Mouse (Mus musculus) CH12.LX (cell line): ENCODE measurements around the gene Ctcfl. TPM values are rescaled to one million over a fixed set of nuclear protein-coding genes. Genes with fewer than 3 reads are reported as not detected.
A peak's percentile ranks its signal among the peaks of the same experiment; 100 is the strongest.

ENCODE experiments used
- DNase-seq: peaks from one replicate; pipeline ENCODE4 v3.0.0-alpha.2; 2013; ENCODE audit errors: extremely low read depth
- H3K27ac ChIP-seq: 2 replicates; pipeline ENCODE4 v1.5.1; 2012; ENCODE audit warnings: low read depth, mild to moderate bottlenecking, control low read depth, moderate library complexity; ENCODE audit not compliant: insufficient read depth
- H3K27me3 ChIP-seq: replicated peaks from 2 replicates; pipeline ENCODE3; 2012; ENCODE audit warnings: inconsistent platforms
- H3K36me3 ChIP-seq, 2 experiments: replicated peaks in 1 of 2; 2 replicates each; pipeline versions ENCODE3 to v1.6.1; 2012; ENCODE audit warnings: inconsistent platforms in 1 of 2, low read length in 1 of 2, mild to moderate bottlenecking in 1 of 2, mixed read lengths in 1 of 2, moderate library complexity in 1 of 2; ENCODE audit not compliant: control insufficient read depth in 1 of 2, insufficient read depth in 1 of 2
- H3K4me1 ChIP-seq, 2 experiments: 2 replicates each; pipeline ENCODE4 v1.6.1; 2012; ENCODE audit warnings: inconsistent platforms in 1 of 2, moderate library complexity in 1 of 2; ENCODE audit not compliant: insufficient read depth in 2 of 2, control insufficient read depth in 1 of 2
- H3K4me2 ChIP-seq: 2 replicates; pipeline ENCODE4 v1.6.1; 2012; ENCODE audit warnings: low read depth, mild to moderate bottlenecking, control low read depth; ENCODE audit not compliant: poor library complexity, insufficient read depth, severe bottlenecking
- H3K4me3 ChIP-seq, 3 experiments: fragments of 150-350 bp in 1 of 3; sonication (generic) in 1 of 3; replicated peaks in 1 of 3; 2 replicates each; pipeline versions ENCODE3 to v1.5.1; 2011 to 2012; ENCODE audit warnings: low read depth in 2 of 3, low read length in 2 of 3, mild to moderate bottlenecking in 2 of 3, moderate library complexity in 2 of 3, control low read depth in 1 of 3, improper control_type of control experiment in 1 of 3, inconsistent platforms in 1 of 3, mixed read lengths in 1 of 3; ENCODE audit not compliant: poor library complexity in 1 of 3
- H3K79me2 ChIP-seq: replicated peaks from 2 replicates; pipeline ENCODE4 v1.6.1; 2012; ENCODE audit warnings: mild to moderate bottlenecking, moderate library complexity; ENCODE audit not compliant: control insufficient read depth, poor library complexity, insufficient read depth, severe bottlenecking; ENCODE audit errors: extremely low read depth
- H3K9ac ChIP-seq: 2 replicates; pipeline ENCODE4 v1.6.1; 2012; ENCODE audit warnings: low read depth, mild to moderate bottlenecking, control low read depth, moderate library complexity; ENCODE audit not compliant: insufficient read depth
- H3K9me3 ChIP-seq: replicated peaks from 2 replicates; pipeline ENCODE3; 2012; ENCODE audit warnings: low read length, inconsistent platforms, mixed read lengths
- CHD1 ChIP-seq: IDR thresholded peaks from 2 replicates; pipeline ENCODE4 v1.6.1; 2012; ENCODE audit warnings: low read depth, low read length, improper control_type of control experiment, inconsistent platforms
- CTCF ChIP-seq, 2 experiments: IDR thresholded peaks in 1 of 2; conservative IDR thresholded peaks in 1 of 2; 2 replicates each; pipeline ENCODE4 v1.5.1; 2011 to 2012; ENCODE audit warnings: low read depth in 2 of 2, low read length in 2 of 2, improper control_type of control experiment in 1 of 2, inconsistent platforms in 1 of 2, mild to moderate bottlenecking in 1 of 2, moderate library complexity in 1 of 2
- EP300 ChIP-seq: IDR thresholded peaks from 2 replicates; pipeline ENCODE4 v1.6.1; 2011; ENCODE audit warnings: low read length, improper control_type of control experiment
- IRF4 ChIP-seq: IDR thresholded peaks from 2 replicates; pipeline ENCODE4 v1.6.1; 2014; ENCODE audit warnings: low read depth, mild to moderate bottlenecking, inconsistent platforms, low read length, improper control_type of control experiment
- JUN ChIP-seq: IDR thresholded peaks from 2 replicates; pipeline ENCODE4 v1.6.1; 2011; ENCODE audit warnings: low read depth, mild to moderate bottlenecking, low read length, improper control_type of control experiment, moderate library complexity; ENCODE audit not compliant: insufficient read depth
- KAT2A ChIP-seq: IDR thresholded peaks from 2 replicates; pipeline ENCODE4 v1.6.1; 2012; ENCODE audit warnings: low read length, improper control_type of control experiment, inconsistent platforms; ENCODE audit not compliant: insufficient replicate concordance
- MXI1 ChIP-seq: IDR thresholded peaks from 2 replicates; pipeline ENCODE4 v1.6.1; 2011; ENCODE audit warnings: mild to moderate bottlenecking, low read depth, low read length, improper control_type of control experiment
- POLR2A ChIP-seq: IDR thresholded peaks from 2 replicates; pipeline ENCODE4 v1.6.1; 2011; ENCODE audit warnings: low read depth, mild to moderate bottlenecking, improper control_type of control experiment, low read length
- POLR2AphosphoS2 ChIP-seq: IDR thresholded peaks from 2 replicates; pipeline ENCODE4 v1.6.1; 2011; ENCODE audit warnings: low read depth, low read length, improper control_type of control experiment
- RAD21 ChIP-seq: IDR thresholded peaks from 2 replicates; pipeline ENCODE4 v1.6.1; 2011; ENCODE audit warnings: low read depth, mild to moderate bottlenecking, low read length, improper control_type of control experiment, moderate library complexity
- SMC3 ChIP-seq: IDR thresholded peaks from 2 replicates; pipeline ENCODE4 v1.6.1; 2011; ENCODE audit warnings: low read depth, low read length, improper control_type of control experiment
- TBP ChIP-seq: conservative IDR thresholded peaks from 2 replicates; pipeline ENCODE4 v1.6.1; 2011; ENCODE audit warnings: low read depth, low read length, improper control_type of control experiment
- ZKSCAN1 ChIP-seq: IDR thresholded peaks from 2 replicates; pipeline ENCODE4 v1.6.1; 2012; ENCODE audit warnings: low read depth, inconsistent platforms, low read length, improper control_type of control experiment, borderline replicate concordance
- dilution Hi-C: fragments of 300-500 bp; cut with MboI; formaldehyde crosslinking; loops from 2 replicates; pipeline ENCODE4 v1.14.3; 2020; ENCODE audit warnings: low sequenced_read_pairs; ENCODE audit not compliant: extremely low pct_unique_long_range_greater_than_20kb, extremely low pct_ligation_motif_present
- in situ Hi-C: fragments of 300-500 bp; cut with MboI; formaldehyde crosslinking; loops from 3 replicates; pipeline ENCODE4 v1.14.3; 2019; ENCODE audit warnings: low sequenced_read_pairs, low pct_ligation_motif_present, low pct_unique_long_range_greater_than_20kb, mixed read lengths
- polyA plus RNA-seq: library from polyadenylated mRNA; unstranded; fragments of >175 nt; gene quantifications from 2 replicates; pipeline ENCODE4 v1.2.1, GENCODE M21; 2012; ENCODE audit warnings: low read depth; ENCODE audit not compliant: insufficient read length
- total RNA-seq, 2 experiments: library from RNA; depleted of rRNA; stranded (reverse); fragments of 300-350 nt in 1 of 2; fragments of >200 nt in 1 of 2; gene quantifications; 2 replicates each; pipeline ENCODE4 v1.2.3; 2012 to 2014

Gene Ctcfl
- total and polyA plus RNA-seq, 3 experiments = 0.11 TPM; not detected in 2

- no peak for TF ChIP-seq MXI1
- no peak for TF ChIP-seq POLR2A
- TF ChIP-seq SMC3 = peak; percentile 46
- TF ChIP-seq RAD21 = peak; percentile 45
- TF ChIP-seq CTCF (conservative IDR thresholded peaks at IDR 0.05 in 1 of 2, IDR thresholded peaks at IDR 0.05 in 1 of 2; ENCODE audit: low read depth in 2 of 2, low read length in 2 of 2) = peak in 1 of 2 experiments; percentile 51; a peak in 2 of 4 replicates
- TF ChIP-seq, all 38 proteins: peak for 3
- peaks cover 42 to 65% of the 10 kb centered on the region in 2 experiments for H3K4me1 ChIP-seq
- H3K9me3 ChIP-seq = no peaks in the 10 kb centered on the region
- no peaks in the 10 kb centered on the region for H3K36me3 ChIP-seq
- in situ Hi-C loops = no loop called here
- H3K27me3 ChIP-seq = no peaks in the 10 kb centered on the region
- dilution Hi-C loops = no loop called here
- H3K4me2 ChIP-seq = no peak overlapping the region
- no peak overlapping the region for H3K4me3 ChIP-seq
- H3K27ac ChIP-seq = no peak overlapping the region
- no peak overlapping the region for H3K9ac ChIP-seq
- peak; percentile 19 for DNase-seq
- H3K79me2 ChIP-seq = no peaks in the 10 kb centered on the region
These were observed 68.5 kb downstream of the Ctcfl start for GRCm38 (mm10) chr2:173050604-173051382.

GRCm38 (mm10) chr2:173049817-173050216, 69.5 kb downstream of the Ctcfl start:
- H3K4me2 ChIP-seq = peak overlapping the region; percentile 7; the same call in 1 of the 2 replicates
- DNase-seq = peak; percentile 67
- no peaks in the 10 kb centered on the region for H3K27me3 ChIP-seq
- H3K4me1 ChIP-seq = peaks cover 42 to 68% of the 10 kb centered on the region in 2 experiments
- no peaks in the 10 kb centered on the region for H3K36me3 ChIP-seq
- H3K9ac ChIP-seq = no peak overlapping the region
- in situ Hi-C loops = loop anchor here (5.0 kb wide), 1 partner anchor 32 kb away; no protein-coding TSS in a partner anchor
- dilution Hi-C loops = no loop called here
- no peaks in the 10 kb centered on the region for H3K79me2 ChIP-seq
- no peaks in the 10 kb centered on the region for H3K9me3 ChIP-seq
- H3K4me3 ChIP-seq = no peak overlapping the region
- no peak for TF ChIP-seq TBP
- peak; percentile 95 for TF ChIP-seq CHD1
- TF ChIP-seq ZKSCAN1 = no peak
- TF ChIP-seq JUN = no peak
- TF ChIP-seq EP300 = no peak
- peak in 1 of 2 experiments; percentile 25; a peak in 1 of 4 replicates for TF ChIP-seq CTCF (conservative IDR thresholded peaks at IDR 0.05 in 1 of 2, IDR thresholded peaks at IDR 0.05 in 1 of 2; ENCODE audit: low read depth in 2 of 2, low read length in 2 of 2)
- 0 out of 2 replicates have a peak, but pooled peaks have one; percentile 16 for TF ChIP-seq KAT2A
- no peak for TF ChIP-seq POLR2AphosphoS2
- no peak for TF ChIP-seq IRF4
- TF ChIP-seq, all 38 proteins: peak for 3
- H3K27ac ChIP-seq = no peak overlapping the region
